Mouse (Mus musculus) forebrain, embryonic 11.5 days (tissue): Measurements from ENCODE around the gene Rnase9. TPM values are rescaled to one million over a fixed set of nuclear protein-coding genes. Genes with fewer than 3 reads are reported as not detected.
A peak's percentile ranks its signal among the peaks of the same experiment; 100 is the strongest.

Experiments
- ATAC-seq: fragments of 200-750 bp; cut with Nextera tagmentation; replicated peaks from 2 replicates; pipeline ENCODE4 v1.8.0; 2017; ENCODE audit warnings: moderate TSS enrichment; ENCODE audit not compliant: low FRiP score
- DNase-seq: peaks from one replicate; pipeline ENCODE4 v3.0.0-alpha.2; 2017; ENCODE audit warnings: low spot score
- H3K27ac ChIP-seq: fragments of 300-500 bp; sonication (generic); 2 replicates; pipeline ENCODE4 v1.5.1; 2014; ENCODE audit warnings: low read depth, low read length
- H3K27me3 ChIP-seq: fragments of 300-500 bp; sonication (generic); 2 replicates; pipeline ENCODE4 v1.6.1; 2014; ENCODE audit warnings: mild to moderate bottlenecking, low read length, mixed read lengths; ENCODE audit not compliant: control insufficient read depth, insufficient read depth
- H3K36me3 ChIP-seq: fragments of 300-500 bp; sonication (generic); 2 replicates; pipeline ENCODE4 v1.6.1; 2014; ENCODE audit warnings: mild to moderate bottlenecking, low read length, moderate library complexity, mixed read lengths; ENCODE audit not compliant: control insufficient read depth, insufficient read depth
- H3K4me1 ChIP-seq: fragments of 300-500 bp; sonication (generic); replicated peaks from 2 replicates; pipeline ENCODE4 v1.6.1; 2014; ENCODE audit warnings: low read length, mixed read lengths; ENCODE audit not compliant: control insufficient read depth, insufficient read depth
- H3K4me2 ChIP-seq: fragments of 300-500 bp; sonication (generic); 2 replicates; pipeline ENCODE4 v1.6.1; 2014; ENCODE audit warnings: low read depth, mild to moderate bottlenecking, low read length, moderate library complexity, mixed read lengths; ENCODE audit not compliant: severe bottlenecking
- H3K4me3 ChIP-seq: fragments of 300-500 bp; sonication (generic); 2 replicates; pipeline ENCODE4 v1.5.1; 2014; ENCODE audit warnings: low read depth, low read length
- H3K9ac ChIP-seq: fragments of 300-500 bp; sonication (generic); 2 replicates; pipeline ENCODE4 v1.6.1; 2014; ENCODE audit warnings: low read length
- H3K9me3 ChIP-seq: fragments of 300-500 bp; sonication (generic); 2 replicates; pipeline ENCODE4 v1.6.1; 2016; ENCODE audit warnings: low read length, mixed read lengths; ENCODE audit not compliant: control insufficient read depth
- WGBS: fragments of 180-500 bp; shearing (Covaris S2); extraction: QIAGEN DNeasy Blood & Tissue Kit; methylation state at CpG from one replicate; pipeline ENCODE4 v1.1.7; 2014; 5-methylcytosine and 5-hydroxymethylcytosine counted together
- polyA plus RNA-seq: library from polyadenylated mRNA; unstranded; fragments of >200 nt; fragmentation: Nextera tagmentation; extraction: Ambion mirVana; gene quantifications from 2 replicates; pipeline ENCODE4 v1.2.1, GENCODE M21; 2014

Rnase9 gene
- polyA plus RNA-seq, 1 experiment from 2014 or later: not detected

DNA sequence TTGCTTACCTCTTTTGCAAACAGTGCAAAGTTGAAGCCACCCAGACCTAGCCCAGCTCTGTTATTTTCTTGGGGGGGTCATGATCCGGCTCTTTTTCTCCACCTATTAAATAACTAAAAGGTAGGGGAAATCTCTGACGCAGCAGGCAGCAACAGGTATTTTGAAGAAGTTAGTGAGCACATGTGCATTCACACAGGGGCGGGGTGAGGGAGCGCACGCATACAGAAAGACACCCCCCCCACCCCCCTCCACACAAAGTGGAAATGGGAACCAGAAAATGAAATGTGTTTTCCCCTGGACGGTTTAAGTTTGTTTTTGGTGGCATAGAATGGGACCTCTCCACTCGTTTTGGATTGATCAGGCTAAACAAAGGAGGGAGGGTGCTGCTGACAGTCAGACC, 42.1 kb upstream of the Rnase9 start:
- Histone ChIP-seq H3K4me1 (no peaks in the 10 kb centered on the region), H3K36me3 (no peaks in the 10 kb centered on the region), H3K4me3 (peak overlapping the region; percentile 55), H3K27ac (no peak overlapping the region), H3K9ac (peak overlapping the region; percentile 50; the same call in 1 of the 2 replicates), H3K9me3 (no peaks in the 10 kb centered on the region), H3K27me3 (no peaks in the 10 kb centered on the region; the same call in 1 of the 2 replicates), H3K4me2 (peak overlapping the region; percentile 68)
- no peak for ATAC-seq
- no peak for DNase-seq
- 11% methylated on average over 7 of the region's 7 CpGs for WGBS

DNA sequence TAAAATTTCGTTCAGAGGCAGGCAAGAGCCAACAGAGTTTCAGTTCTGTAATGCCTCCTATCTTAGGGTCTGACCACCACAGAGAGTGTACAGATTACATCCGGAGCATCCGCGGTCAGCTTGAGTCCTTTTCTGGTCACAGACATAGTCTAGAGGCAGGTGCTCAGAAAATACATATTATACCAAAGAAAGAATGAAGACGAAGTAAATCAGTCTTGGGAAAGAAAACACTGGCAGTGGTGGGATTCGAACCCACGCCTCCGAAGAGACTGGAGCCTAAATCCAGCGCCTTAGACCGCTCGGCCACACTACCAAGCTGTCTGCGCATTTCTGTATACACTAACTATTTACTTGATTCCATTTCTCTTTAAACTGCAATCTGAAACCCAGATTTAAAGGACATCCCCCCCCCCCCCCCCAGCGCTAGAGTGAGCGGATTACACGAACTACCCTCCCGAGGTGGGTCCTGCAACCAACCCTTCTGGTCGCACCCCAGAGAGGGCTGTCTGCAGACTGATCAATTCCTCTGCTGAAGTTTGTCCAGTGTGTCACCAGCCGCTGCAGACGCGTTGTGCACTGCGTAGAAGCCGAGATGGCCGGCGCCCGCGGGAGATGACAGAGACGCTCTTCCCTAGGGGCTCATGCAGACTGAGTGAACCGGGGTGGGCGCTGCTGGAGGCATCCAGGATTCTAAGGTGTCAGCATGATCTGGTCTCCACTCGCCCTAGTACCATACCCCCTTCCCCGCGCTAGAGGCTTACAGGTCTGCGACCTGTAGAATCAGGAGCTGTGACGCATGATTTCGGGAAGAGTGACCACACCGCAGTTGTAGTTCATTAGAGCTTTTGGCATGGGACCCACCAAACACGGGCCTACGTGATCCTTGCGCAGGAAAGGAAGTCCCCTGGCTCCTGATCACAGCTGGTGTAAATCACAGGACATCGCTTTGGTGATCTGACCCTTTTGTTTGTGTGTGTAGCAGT, 41.2 kb upstream of the Rnase9 start:
- no peak overlapping the region for H3K27ac ChIP-seq
- H3K36me3 ChIP-seq: no peaks in the 10 kb centered on the region
- peak overlapping the region; percentile 55 for H3K4me3 ChIP-seq
- H3K4me2 ChIP-seq: peak overlapping the region; percentile 68
- peak overlapping the region; percentile 50 for H3K9ac ChIP-seq
- peak; percentile 80 for ATAC-seq
- no peaks in the 10 kb centered on the region; the same call in 1 of the 2 replicates for H3K27me3 ChIP-seq
- peak; percentile 83 for DNase-seq
- 2% methylated on average over 39 of the region's 40 CpGs for WGBS
- H3K9me3 ChIP-seq: no peaks in the 10 kb centered on the region
- H3K4me1 ChIP-seq: no peaks in the 10 kb centered on the region

DNA sequence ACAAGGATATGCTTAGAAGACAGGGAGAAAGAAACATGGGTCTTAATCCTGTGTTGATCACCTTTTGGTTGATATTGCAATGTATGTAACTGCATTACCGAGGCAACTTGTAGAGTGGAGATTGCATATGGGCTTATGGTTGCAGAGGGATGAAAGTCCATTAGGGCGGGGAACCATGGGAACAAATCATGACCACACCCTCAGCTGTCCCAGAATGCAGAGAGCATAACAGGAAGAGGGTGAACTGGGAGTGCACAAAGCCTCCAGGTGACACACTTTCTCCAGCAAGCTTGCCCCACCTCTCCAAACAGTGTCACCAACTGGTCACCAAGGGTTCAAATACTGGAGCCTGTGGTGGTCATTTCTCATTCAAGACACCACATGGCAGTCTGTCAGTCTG, 39.4 kb upstream of the Rnase9 start:
- 84% methylated on average over 2 of the region's 2 CpGs for WGBS
- H3K4me1 ChIP-seq: no peaks in the 10 kb centered on the region
- no peak overlapping the region for H3K4me3 ChIP-seq
- no peaks in the 10 kb centered on the region; the same call in 1 of the 2 replicates for H3K27me3 ChIP-seq
- no peak overlapping the region for H3K9ac ChIP-seq
- no peak for DNase-seq
- H3K9me3 ChIP-seq: no peaks in the 10 kb centered on the region
- ATAC-seq: no peak
- H3K36me3 ChIP-seq: no peaks in the 10 kb centered on the region
- no peak overlapping the region for H3K4me2 ChIP-seq
- H3K27ac ChIP-seq: no peak overlapping the region

DNA sequence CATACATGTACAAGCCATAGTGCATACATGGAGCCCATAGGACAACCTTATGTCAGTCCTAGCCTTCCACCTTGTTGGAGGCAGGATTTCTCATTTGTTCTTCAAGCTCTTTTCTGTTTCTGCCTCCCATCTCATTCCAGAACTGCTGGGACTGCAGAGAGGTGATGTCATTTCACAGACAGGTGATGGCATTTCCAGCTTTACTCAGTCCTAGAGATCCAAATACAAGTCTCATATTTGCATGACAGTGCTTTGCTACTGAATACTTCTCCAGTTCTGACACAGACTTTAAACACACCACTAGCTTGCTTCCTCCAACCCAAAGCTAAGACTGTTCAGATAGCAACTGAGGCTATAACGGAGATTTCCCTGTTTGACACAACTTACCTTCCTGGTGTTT, 37.5 kb upstream of the Rnase9 start:
- Histone ChIP-seq H3K4me1 (no peaks in the 10 kb centered on the region), H3K27ac (no peak overlapping the region), H3K9me3 (no peaks in the 10 kb centered on the region), H3K9ac (no peak overlapping the region), H3K4me3 (no peak overlapping the region), H3K27me3 (no peaks in the 10 kb centered on the region; the same call in 1 of the 2 replicates), H3K4me2 (no peak overlapping the region), H3K36me3 (no peaks in the 10 kb centered on the region)
- ATAC-seq (no peak), DNase-seq (no peak)
- 88% methylated on average over 1 of the region's 1 CpGs for WGBS

DNA sequence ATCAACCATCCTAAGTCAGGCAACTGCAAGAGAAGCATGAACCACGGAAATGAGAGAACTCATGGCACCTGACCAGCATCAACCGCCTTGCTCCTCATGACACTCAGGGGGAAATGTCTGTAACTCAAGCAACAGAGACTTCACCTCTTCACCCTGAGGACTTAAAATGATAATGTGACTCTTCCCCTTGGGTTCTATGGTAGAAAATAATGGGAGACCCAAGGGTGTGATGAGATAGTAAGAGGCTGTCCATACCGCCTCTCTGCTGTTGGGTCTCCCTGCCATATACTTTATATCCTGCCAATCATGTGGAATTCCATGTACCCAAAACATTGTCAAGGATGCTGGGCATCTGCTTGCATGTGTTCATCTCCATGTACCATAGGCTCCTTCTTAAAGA, 32.7 kb upstream of the Rnase9 start, which contains the start of gene Olfr750:
Gene Olfr750, minus strand, starts transcription at position 101 of the 400 bp plus-strand sequence.
- DNase-seq: no peak
- WGBS: 83% methylated on average over 3 of the region's 3 CpGs
- no peak for ATAC-seq
- no peaks in the 10 kb centered on the region for H3K9me3 ChIP-seq
- H3K36me3 ChIP-seq: no peaks in the 10 kb centered on the region
- H3K4me3 ChIP-seq: no peak within 1 kb of the TSS
- no peaks in the 10 kb centered on the region for H3K4me1 ChIP-seq
- no peak within 1 kb of the TSS for H3K4me2 ChIP-seq
- H3K27me3 ChIP-seq: no peaks in the 10 kb centered on the region
- H3K27ac ChIP-seq: no peak within 1 kb of the TSS
- no peak within 1 kb of the TSS for H3K9ac ChIP-seq

DNA sequence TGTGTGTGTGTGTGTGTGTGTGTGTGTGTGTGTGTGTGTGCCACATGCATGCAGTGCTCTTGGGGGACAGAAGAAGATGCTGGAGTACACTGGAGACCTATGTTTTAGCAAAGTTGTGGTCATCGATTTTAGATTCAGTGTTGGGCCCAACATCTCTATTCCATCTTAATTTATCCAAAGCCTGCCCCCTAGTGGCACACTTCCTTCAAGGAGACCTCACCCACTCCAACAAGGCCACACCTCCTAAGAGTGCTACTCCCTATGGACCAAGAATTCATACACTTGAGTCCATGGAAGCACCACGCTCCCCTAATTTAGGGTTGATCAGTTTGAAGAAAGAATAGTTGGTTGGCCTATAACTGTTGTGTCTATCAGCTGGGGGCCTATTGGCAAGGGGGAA, 27.9 kb upstream of the Rnase9 start:
- no peak overlapping the region for H3K9ac ChIP-seq
- no peaks in the 10 kb centered on the region for H3K36me3 ChIP-seq
- H3K27ac ChIP-seq: no peak overlapping the region
- no peaks in the 10 kb centered on the region for H3K27me3 ChIP-seq
- 76% methylated on average over 2 of the region's 2 CpGs for WGBS
- no peaks in the 10 kb centered on the region for H3K4me1 ChIP-seq
- no peak overlapping the region for H3K4me3 ChIP-seq
- H3K9me3 ChIP-seq: no peaks in the 10 kb centered on the region
- ATAC-seq (no peak), DNase-seq (no peak)
- no peak overlapping the region for H3K4me2 ChIP-seq

DNA sequence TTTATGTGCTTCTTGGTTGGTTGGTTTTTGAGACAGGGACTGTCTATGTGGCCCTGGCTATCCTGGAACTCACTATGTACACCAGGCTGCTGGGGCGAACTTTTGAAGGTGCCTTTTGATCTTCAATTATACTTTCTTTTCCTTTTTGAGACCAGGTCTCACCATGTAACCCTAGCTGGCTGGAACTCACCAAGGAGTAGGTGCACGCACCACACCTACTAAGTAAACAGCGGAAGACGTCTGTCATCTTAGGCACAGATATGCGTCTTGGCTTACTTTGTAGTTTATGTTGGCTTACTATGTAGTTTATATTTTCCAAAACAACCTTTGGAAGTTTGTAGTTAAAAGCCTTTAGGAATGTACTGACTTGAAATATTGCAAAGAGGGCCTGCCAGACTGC, 27.3 kb upstream of the Rnase9 start:
- DNase-seq: no peak
- Histone ChIP-seq H3K4me2 (no peak overlapping the region), H3K9ac (no peak overlapping the region), H3K27ac (no peak overlapping the region), H3K4me3 (no peak overlapping the region), H3K9me3 (no peaks in the 10 kb centered on the region), H3K4me1 (no peaks in the 10 kb centered on the region), H3K36me3 (no peaks in the 10 kb centered on the region), H3K27me3 (no peaks in the 10 kb centered on the region)
- WGBS: 97% methylated on average over 5 of the region's 5 CpGs
- no peak for ATAC-seq

DNA sequence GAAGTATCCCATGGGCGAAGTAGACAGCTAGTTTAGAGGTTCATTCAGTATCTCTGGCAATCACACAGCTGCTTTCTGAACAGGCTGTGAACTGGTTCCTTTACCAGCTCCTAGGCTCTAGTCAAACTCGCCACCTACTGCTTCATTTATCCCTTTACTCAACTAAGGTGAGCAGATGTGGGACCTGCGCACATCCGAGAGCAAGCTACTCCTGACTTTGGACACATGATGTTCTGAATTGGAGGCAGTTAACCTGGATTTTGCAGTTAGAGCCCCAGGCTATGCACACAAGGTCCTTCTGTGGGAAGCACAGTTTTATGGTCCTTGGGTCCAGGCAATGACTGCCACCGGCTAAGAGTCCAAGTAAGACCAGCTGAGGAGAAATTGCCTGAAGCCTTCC, 19.1 kb upstream of the Rnase9 start:
- Histone ChIP-seq H3K9ac (no peak overlapping the region), H3K27me3 (no peaks in the 10 kb centered on the region), H3K27ac (no peak overlapping the region), H3K36me3 (no peaks in the 10 kb centered on the region), H3K4me1 (no peaks in the 10 kb centered on the region), H3K9me3 (no peaks in the 10 kb centered on the region), H3K4me3 (no peak overlapping the region), H3K4me2 (no peak overlapping the region)
- WGBS: 90% methylated on average over 5 of the region's 5 CpGs
- no peak for DNase-seq
- ATAC-seq: no peak
